Mouse (Mus musculus): ENCODE measurements at regions not wholly inside any gene's neighbourhood (a gene's known extent, or its start where the extent isn't known, plus 50 kb on each side); places are given as distances from the start of the nearest gene placed in this dataset.

- intact Hi-C loops (cut with DNase I) = no loop called here
- no peak for DNase-seq
These were observed 170.7 kb downstream of the Dyrk2 start for GRCm38 (mm10) chr10:118699292-118699691.

- no peak for DNase-seq
- intact Hi-C loops (cut with DNase I) = no loop called here
These were observed 169.9 kb downstream of the Dyrk2 start for GRCm38 (mm10) chr10:118700115-118700514.

- DNase-seq = no peak
- intact Hi-C loops (cut with DNase I) = no loop called here
These were observed 164.0 kb downstream of the Dyrk2 start for GRCm38 (mm10) chr10:118706020-118706419.

GRCm38 (mm10) chr10:118709718-118710117, 160.3 kb downstream of the Dyrk2 start:
- DNase-seq = no peak
- intact Hi-C loops (cut with DNase I) = loop anchor here (5.0 kb wide), 2 partner anchors 48 to 158 kb away; no protein-coding TSS in a partner anchor

- DNase-seq = no peak
- intact Hi-C loops (cut with DNase I) = loop anchor here (5.0 kb wide), 2 partner anchors 46 to 156 kb away; no protein-coding TSS in a partner anchor
These were observed 158.5 kb downstream of the Dyrk2 start for GRCm38 (mm10) chr10:118711529-118711928.

- intact Hi-C loops (cut with DNase I) = loop anchor here (5.0 kb wide), 2 partner anchors 45 to 155 kb away; no protein-coding TSS in a partner anchor
- DNase-seq = peak in 1 of 2 experiments; percentile 20
These were observed 158.1 kb downstream of the Dyrk2 start for GRCm38 (mm10) chr10:118711951-118712350.

GRCm38 (mm10) chr10:118712951-118713350, 157.1 kb downstream of the Dyrk2 start:
- intact Hi-C loops (cut with DNase I) = loop anchor here (5.0 kb wide), 2 partner anchors 44 to 154 kb away; no protein-coding TSS in a partner anchor
- no peak for DNase-seq

GRCm38 (mm10) chr10:118714179-118714581, 155.8 kb downstream of the Dyrk2 start:
- intact Hi-C loops (cut with DNase I) = loop anchor here (5.0 kb wide), 2 partner anchors 43 to 153 kb away; no protein-coding TSS in a partner anchor
- DNase-seq = no peak

- no peak for DNase-seq
- intact Hi-C loops (cut with DNase I) = loop anchor here (5.0 kb wide), 2 partner anchors 43 to 153 kb away; no protein-coding TSS in a partner anchor
These were observed 155.4 kb downstream of the Dyrk2 start for GRCm38 (mm10) chr10:118714595-118714994.

- DNase-seq = no peak
- intact Hi-C loops (cut with DNase I) = no loop called here
These were observed 149.4 kb downstream of the Dyrk2 start for GRCm38 (mm10) chr10:118720630-118721029.

GRCm38 (mm10) chr10:118722132-118722551, 147.9 kb downstream of the Dyrk2 start:
- DNase-seq = peak in 1 of 2 experiments; percentile 25
- intact Hi-C loops (cut with DNase I) = no loop called here

- no peak for DNase-seq
- intact Hi-C loops (cut with DNase I) = no loop called here
These were observed 147.3 kb downstream of the Dyrk2 start for GRCm38 (mm10) chr10:118722671-118723070.

- no peak for DNase-seq
- intact Hi-C loops (cut with DNase I) = no loop called here
These were observed 133.9 kb downstream of the Dyrk2 start for GRCm38 (mm10) chr10:118736093-118736492.

- DNase-seq = no peak
- intact Hi-C loops (cut with DNase I) = no loop called here
These were observed 132.9 kb downstream of the Dyrk2 start for GRCm38 (mm10) chr10:118737064-118737463.

- DNase-seq = no peak
- intact Hi-C loops (cut with DNase I) = no loop called here
These were observed 130.0 kb downstream of the Dyrk2 start for GRCm38 (mm10) chr10:118739849-118740481.

GRCm38 (mm10) chr10:118743831-118744230, 126.2 kb downstream of the Dyrk2 start:
- intact Hi-C loops (cut with DNase I) = no loop called here
- DNase-seq = no peak

GRCm38 (mm10) chr10:118746719-118747395, 123.2 kb downstream of the Dyrk2 start:
- peak in 1 of 2 experiments; percentile 26 for DNase-seq
- intact Hi-C loops (cut with DNase I) = no loop called here

GRCm38 (mm10) chr10:118749039-118749438, 121.0 kb downstream of the Dyrk2 start:
- DNase-seq = no peak
- intact Hi-C loops (cut with DNase I) = no loop called here

- no peak for DNase-seq
These were observed 120.3 kb downstream of the Dyrk2 start for GRCm38 (mm10) chr10:118749756-118750155.

GRCm38 (mm10) chr10:118751110-118751509, 118.9 kb downstream of the Dyrk2 start:
- DNase-seq = no peak
- intact Hi-C loops (cut with DNase I) = no loop called here

More at GRCm38 (mm10) chr10:118749756-118750155, 120.3 kb downstream of the Dyrk2 start:
- intact Hi-C loops (cut with DNase I) = no loop called here

GRCm38 (mm10) chr10:118753061-118753775, 116.8 kb downstream of the Dyrk2 start:
- intact Hi-C loops (cut with DNase I) = no loop called here
- DNase-seq = no peak

All from heart, postnatal 36 days (tissue).